Mouse (Mus musculus) C2C12 (cell line): Measurements from ENCODE around the gene Atg9a.

Source experiments
- CEBPB ChIP-seq: IDR thresholded peaks from one replicate; pipeline ENCODE4 v1.6.1; 2011; ENCODE audit warnings: low read depth, mild to moderate bottlenecking, control low read depth, moderate library complexity
- CTCF ChIP-seq: IDR thresholded peaks from one replicate; pipeline ENCODE4 v1.5.1; 2011; ENCODE audit not compliant: control insufficient read depth, insufficient read depth, insufficient read length
- FOSL1 ChIP-seq: IDR thresholded peaks from one replicate; pipeline ENCODE4 v1.8.0; 2011; ENCODE audit warnings: mild to moderate bottlenecking, low read length; ENCODE audit not compliant: poor library complexity, insufficient read depth, severe bottlenecking
- MAX ChIP-seq: IDR thresholded peaks from one replicate; pipeline ENCODE4 v1.6.1; 2011; ENCODE audit warnings: mild to moderate bottlenecking, control low read depth
- MYOD1 ChIP-seq: IDR thresholded peaks from one replicate; pipeline ENCODE4 v1.6.1; 2011; ENCODE audit warnings: low read depth; ENCODE audit not compliant: control insufficient read depth, insufficient read length
- MYOG ChIP-seq: IDR thresholded peaks from one replicate; pipeline ENCODE4 v1.6.1; 2011; ENCODE audit not compliant: control insufficient read depth, insufficient read length; ENCODE audit errors: extremely low read depth
- USF1 ChIP-seq: IDR thresholded peaks from one replicate; pipeline ENCODE4 v1.6.1; 2011; ENCODE audit warnings: low read depth, mild to moderate bottlenecking, control low read depth, moderate library complexity

GRCm38 (mm10) chr1:75219531-75219930, 27.5 kb upstream of the Atg9a start, which contains the start of gene Tuba4a:
- no peak for TF ChIP-seq CTCF
- TF ChIP-seq MYOG = no peak
- TF ChIP-seq FOSL1 = no peak
- TF ChIP-seq MYOD1 = no peak
- no peak for TF ChIP-seq MAX
- no peak for TF ChIP-seq CEBPB
- no peak for TF ChIP-seq USF1
